Mouse (Mus musculus) right cerebral cortex, postnatal 14 days (tissue): ENCODE data around the gene Slc2a8.

Experiments used
- DNase-seq: peaks from one replicate; pipeline ENCODE4 v3.0.0; 2022

Slc2a8 gene

DNA sequence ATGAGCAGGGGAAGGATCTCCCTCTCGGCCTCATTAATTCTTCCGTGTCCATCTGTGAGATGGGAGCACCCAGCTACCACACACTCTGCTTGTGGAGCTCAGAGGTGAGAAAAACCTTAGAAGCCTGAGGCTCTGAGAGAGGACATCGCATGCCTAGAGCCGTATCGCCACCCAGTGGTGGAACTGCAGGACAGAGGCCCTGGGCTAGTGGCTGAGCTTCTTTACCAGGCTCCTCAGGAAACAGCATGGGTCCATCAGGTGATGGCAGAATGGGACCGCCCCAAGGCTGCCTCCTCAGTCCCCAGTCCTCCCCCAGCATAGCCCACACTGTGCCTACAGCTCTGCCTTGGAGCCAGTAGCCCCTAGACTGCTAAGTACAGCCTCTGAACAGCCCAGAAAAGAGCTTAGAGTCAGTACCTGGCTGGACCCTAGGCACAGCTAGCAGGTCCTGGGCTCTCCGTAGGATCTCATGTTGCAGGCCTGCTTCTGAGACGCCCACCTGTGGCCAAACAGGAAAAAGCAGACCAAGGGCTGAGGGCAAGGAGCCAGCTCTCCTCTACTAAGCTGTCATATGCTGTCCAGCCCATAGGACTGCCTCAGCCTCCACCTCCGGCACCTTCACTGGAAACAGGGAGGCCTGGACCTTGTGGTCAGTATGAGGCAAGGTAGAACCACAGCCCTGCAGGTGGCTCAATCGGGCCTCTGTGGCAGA, 53.5 kb downstream of the Slc2a8 start:
- DNase-seq: peak; percentile 81

DNA sequence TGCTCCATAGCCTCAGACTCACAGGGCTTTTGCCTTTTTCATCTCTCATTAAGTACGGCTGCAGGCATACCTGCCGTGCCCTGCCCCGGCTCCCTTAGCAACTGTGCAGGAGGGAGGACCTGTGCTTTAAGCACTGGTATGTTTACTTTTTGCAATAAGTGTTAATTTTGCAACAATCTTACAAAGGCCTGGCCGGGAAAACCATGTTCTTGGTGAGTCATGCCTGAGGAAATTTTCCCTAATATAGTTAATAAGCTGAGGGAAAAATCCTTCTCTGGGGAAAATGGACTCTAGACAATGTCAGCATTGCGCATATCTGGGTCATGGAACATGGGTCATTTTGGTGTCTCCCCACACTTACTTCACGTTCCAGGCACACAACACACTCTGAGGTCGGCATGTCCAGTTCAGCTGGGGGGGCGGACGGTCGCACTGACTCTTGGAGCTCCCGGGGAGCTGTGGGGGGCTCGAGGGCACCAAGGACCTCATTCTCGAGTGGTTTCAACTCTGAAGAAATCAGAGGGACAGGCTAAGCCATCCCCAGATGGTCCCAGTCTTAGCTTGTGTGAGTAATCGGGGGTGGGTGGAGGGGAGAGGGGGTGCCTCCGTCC, 54.2 kb downstream of the Slc2a8 start:
- DNase-seq: no peak

DNA sequence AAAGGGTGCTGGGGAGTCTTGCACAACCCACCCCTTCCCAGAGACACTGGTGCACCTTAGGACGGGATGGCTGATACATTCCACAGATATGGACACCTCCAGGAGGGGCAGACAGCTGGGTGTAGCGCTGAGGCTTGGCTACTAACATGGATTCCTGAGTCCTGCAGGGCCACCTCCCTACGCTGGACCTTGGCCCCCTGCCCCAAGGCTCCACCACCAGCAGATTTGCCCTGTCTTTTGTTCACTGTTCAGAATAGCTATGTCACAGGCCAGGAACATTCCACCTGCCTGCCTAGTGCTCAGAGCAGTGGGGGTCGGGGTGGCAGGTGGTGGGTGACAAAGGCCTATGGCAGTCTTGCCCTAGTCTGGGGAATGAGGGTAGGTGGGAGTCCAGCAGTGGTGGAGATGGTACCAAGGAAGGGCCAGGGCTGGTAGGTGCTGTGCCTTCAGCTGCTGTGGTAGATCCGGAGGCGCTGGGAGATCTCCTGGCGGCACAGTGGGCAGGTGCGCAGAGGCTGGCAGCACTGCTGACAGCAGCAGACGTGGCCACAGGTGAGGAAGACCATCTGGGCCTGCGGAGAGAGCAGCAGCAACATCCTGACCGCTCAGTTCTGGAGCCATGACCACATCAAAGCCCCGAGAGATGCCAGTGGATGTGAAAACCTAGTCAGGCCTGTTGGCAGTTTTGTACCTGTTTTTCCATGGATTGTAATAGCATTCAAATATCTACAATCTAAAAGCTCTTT, 55.4 kb downstream of the Slc2a8 start:
- DNase-seq: no peak

DNA sequence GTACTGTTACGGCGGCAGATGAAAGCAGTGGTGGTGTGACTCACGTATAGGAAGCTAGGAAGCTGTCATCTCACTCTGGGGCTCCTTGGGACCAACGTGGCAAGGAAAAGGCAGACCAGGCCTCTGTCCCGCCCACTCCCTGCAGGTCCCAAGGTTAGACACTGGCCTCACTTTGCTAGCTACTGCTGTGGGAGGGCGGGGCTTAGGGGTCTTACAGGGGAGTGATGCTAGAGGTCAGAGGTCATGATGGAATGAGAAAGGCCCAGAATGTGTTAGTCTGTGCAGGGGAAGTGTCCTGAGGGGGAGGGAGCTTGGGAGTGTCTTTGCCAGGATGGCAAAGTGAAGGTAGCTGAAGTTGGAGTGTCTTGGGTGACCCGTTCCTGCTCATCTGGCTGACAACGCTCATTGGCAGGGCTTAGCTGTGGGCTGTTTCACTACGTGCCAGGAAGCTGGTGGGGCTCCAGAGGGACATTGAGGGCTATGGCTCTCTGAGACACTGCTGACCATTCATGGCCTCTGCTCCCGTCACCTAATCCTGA, 57.5 kb downstream of the Slc2a8 start:
- DNase-seq: no peak

DNA sequence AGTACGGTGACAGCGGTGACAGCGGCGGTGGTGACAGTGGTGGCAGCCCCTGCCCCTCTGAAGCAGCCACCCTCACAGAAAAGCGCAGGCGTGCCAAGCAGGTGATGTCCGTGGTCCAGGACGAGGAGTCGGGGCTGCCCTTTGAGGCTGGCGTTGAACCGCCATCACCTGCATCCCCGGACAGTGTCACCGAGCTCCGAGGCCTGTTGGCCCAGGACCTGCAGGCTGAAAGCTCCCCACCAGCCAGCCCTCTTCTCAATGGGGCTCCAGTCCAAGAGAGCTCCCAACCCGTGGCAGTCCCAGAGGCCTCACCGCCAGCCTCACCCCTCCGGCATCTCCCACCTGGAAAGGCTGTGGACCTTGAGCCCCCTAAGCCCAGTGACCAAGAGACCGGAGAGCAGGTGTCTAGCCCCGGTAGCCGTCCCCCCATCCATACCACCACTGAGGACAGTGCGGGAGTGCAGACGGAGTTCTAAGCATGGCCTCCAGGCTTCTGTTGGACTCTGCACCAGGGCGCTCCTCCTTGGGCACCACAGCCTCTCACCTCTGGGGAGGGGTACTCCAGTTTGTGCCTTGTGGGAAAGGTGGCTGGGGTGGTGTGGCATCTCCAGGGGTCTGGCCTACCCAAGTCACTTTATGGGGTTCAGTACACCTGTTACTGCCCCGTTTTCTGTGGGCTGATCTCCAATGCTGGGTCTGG, 58.2 kb downstream of the Slc2a8 start:
- no peak for DNase-seq
